Mouse (Mus musculus): ENCODE measurements at regions not wholly inside any gene's neighbourhood (a gene's known extent, or its start where the extent isn't known, plus 50 kb on each side); places are given as distances from the start of the nearest gene placed in this dataset.
"Not testable (repeated sequence)": the region's sequence is repeated elsewhere in the genome, so short reads cannot be mapped to it uniquely, and the experiment has no call there.

DNA sequence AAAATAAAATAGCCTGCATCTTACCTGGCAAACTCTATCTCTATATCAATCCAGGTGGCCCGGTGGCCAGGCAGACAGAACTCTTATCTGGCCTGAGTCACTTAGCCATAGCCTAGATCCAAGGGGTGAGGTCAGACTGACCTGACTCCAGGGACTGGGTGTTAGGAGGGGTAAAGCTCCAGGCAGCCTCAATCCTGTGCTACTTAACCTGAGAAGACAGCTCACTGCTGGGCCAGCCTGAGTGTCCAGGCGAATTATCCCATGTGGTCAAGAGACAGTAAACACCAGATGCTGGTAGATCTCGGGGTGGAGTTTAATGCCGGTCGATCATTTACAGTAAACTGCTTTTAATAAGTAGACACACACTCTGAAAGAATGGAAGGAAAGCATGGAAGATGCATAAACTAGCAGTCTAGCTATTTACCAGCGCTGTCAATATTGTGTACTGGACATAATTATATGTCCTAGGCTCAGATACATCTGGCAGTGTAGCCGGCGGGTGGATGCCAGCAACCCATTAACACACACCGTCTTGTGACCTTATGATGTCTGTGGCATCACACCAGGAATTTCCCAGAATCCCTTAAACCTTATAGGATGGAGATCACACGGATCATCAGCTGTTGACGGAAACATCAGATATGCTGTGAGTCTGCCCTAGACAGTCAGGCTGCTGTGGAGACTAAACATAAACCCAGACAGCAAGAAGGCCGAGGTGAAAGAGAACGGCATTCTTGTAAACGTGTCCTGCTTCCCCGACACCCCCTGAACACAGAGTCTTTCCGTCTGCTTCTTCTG lies 153.9 kb upstream of the Ubl3 start:
- no peak for DNase-seq (ENCODE audit: low spot score)

DNA sequence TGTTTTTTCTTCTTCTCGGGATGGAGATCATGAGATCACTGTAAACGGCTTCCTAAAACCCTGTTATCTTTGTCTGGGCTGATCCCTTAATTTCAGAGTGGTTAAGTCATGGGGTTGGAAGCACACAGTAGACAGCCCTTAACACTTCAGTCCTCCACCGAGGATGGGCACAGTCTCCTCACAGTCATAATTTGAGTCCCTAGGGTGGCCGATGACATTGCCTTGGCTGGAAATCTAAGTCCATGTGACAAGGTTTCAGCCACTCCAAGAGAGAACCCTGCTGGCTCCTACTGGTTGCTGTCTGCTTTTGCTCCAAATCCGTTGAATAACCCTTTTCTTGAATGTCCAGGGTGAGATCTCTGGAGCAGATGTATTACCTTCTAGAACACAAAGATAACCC lies 152.2 kb upstream of the Ubl3 start:
- no peak for DNase-seq (ENCODE audit: low spot score)

DNA sequence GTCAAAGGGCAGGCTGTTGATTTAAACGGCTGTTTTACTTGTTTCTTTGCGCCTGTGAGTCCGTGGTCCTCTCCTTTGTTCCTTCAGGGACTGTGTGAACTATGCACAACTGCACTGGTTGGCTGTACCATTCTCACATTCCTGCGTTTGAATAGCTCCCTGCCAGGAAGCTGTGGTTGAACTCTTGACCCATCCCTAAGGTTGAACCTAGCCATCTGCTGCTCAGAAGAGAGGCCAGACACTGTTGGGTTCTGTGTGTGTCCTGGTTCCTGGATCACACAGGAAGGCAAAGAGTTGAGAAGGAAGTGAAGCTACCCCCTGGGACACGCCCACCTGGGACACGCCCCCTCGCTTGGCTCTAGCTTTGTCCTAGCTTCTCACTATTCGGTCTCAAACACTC lies 149.3 kb upstream of the Ubl3 start:
- peak; percentile 70 for DNase-seq (ENCODE audit: low spot score)

DNA sequence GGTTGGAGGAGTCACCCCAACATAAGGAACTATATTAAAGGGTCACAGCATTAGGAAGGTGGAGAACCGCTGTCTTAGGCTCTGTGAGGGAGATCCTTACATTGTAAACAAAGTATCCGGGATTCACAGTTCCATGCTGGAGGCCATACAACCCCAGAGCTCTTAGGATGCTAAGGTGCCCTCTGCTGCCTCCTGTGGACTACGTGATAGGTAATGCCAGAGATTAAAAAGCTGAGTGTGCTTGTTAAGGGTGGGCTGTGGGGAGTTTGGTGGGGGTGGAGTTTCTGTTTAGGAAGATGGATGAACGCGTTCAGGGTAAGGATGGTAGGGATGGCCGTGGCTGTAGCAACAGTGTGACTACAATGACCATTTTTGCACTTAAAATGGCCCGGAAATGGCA lies 148.4 kb upstream of the Ubl3 start:
- DNase-seq (ENCODE audit: low spot score), result no peak

DNA sequence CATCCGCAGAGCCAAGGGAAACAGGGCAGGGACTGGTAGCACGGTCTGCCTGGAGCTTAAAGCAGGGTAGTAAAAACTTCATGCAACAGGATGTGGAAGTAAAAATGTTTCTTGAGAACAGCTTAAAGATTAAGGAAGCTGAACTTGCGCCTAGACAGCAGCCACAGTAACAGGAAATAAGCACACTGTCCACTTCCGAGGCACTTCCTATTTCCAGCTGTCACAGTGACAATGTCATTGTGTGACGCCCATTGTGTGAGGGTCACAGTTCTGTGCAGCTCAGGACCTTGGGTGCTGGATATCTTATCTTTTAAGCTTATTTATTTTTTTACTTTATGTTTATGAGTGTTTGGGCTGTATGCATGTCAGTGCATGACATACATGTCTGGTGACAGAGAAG lies 147.7 kb upstream of the Ubl3 start:
- no peak for DNase-seq (ENCODE audit: low spot score)

DNA sequence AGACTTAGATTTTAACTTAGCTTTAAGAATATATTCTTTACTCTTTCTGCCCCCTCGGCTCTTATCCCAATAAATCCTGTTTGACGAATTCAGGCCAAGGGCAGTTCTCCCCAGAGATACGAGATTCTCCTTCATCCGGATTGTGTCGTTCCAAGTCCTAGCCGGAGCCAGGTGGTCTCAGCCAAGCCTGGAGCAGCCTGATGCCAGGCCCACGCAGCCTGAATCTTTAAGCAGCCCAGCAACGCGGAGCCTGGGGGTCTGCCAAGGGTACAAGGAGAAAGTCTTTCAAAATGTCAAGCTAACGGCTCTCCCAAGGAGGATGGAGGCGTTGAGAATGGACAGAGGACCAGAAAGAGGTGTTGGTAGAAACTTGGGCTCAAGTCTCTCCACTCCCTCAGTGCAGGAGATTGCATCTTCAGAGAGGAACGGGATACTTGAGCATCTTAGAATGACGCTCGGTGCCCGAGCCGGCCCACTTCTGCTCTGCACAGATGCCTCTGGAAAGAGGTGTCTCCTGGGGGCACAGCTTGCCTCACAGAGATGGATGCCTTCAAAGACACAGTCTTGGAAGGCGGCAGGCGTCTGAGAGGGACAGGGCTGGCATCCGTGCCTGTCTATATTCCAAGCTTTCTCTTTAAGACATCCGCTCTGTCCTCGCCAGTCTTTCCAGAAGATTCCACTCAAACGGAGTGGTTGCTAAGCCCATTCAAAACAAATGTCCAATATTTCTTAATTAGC lies 145.2 kb upstream of the Ubl3 start:
- DNase-seq (ENCODE audit: low spot score), result no peak

DNA sequence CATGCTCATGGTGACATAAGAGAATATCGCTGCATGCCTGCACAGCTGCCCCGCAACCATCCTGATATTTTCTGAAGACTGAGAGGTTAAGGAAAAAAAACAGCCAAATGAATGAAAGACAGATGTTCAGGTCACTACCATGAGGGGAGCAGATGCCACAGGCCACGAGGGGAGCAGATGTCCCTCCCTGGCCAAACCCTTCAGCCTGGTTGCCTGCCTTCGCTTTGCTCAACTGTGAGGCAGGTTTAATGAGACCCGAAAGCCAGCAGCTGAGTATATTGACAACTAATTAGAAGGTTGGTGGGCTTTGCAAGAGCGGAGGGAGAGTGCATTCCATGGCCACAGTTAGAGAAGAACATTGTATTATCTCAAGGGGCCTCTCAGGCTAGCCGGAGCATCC lies 141.8 kb upstream of the Ubl3 start:
- no peak for DNase-seq (ENCODE audit: low spot score)

DNA sequence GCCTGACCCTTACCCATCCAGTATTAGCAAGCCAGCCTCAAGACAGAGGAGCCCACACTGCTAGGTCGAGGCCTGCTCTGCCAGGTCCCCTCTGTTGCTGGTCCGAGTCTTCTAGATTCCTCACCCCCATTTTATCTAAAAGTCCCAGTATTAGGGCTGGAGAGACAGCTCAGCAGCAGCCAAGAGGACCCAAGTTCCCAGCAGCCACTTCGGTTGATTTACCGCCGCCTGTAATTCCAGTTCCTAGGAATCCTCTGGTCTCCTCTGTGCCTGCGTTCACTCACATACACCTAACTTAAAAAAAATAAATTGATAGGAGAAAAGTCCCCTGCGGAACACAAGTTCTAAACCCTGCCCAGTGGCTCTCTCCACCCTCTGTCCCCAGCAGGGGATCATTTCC lies 138.9 kb upstream of the Ubl3 start:
- DNase-seq (ENCODE audit: low spot score), result no peak

DNA sequence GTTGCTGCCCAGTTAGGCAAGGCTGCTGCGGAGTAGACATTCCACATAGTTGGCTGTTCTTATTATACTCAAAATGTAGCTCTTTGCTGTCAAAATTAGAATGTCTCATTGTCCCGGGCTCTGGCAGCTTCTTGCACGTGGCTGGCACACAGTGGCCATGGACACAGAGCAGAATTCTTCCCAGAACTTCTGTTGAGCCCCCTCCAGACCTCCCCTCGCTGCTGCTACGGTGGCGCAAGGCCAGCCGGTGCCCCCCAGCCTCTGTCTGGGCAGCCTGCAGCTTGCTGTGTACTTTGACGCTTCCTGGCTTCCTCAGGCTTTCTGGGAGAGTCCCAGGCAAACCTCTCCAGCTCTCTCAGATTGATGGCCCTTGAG lies 138.2 kb upstream of the Ubl3 start:
- DNase-seq (ENCODE audit: low spot score), result no peak

DNA sequence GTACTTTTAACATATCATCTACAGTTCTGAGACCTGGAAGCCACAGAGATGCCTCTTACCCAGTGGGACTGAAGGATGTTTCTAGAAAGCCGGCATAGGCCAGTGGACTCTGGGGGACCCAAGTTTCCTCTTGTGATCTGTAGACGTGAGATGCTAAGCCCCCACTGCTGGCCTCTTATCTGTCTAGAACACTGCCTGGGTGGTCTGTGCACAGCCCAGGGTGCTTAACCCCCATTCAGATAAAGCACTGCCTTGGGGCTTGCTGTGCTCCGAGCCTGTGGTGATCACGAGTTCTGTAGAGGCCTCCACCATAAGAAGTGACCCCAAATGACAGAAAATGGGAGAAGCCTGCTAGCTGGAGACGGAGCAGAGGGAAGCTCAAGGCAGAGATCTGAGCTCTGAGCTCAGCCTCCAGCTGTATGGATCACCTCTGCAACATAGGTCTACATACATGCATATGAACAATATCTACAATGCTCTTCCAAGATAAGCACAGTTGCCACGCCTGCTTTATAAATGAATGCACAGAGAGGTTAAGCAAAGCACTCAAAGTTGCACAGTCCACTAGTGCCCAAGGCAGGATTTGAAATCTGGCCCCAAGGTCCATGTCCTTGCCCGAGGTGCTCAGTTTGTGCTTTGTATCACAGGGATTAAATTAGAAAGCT lies 137.7 kb upstream of the Ubl3 start:
- DNase-seq (ENCODE audit: low spot score), result no peak

DNA sequence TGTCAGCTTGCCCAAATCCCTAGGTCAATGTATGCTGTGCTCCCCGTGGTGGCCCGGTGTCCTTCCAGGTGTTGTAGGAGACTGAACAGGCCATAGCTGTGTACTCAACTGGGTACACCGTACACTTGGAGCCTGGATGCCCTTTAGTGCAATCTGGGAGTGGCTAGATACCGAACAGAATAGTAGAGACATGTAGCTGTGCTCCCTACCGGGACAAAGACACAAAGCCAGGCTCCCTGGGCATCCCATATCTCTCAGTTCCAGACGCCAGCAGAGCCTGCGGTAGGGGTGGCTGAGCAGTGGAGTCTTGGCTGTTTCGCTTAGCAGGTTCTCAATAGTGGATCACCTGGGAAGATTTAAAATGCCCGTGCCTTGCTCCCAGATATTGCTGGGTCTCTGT lies 136.7 kb upstream of the Ubl3 start:
- DNase-seq (ENCODE audit: low spot score), result no peak

DNA sequence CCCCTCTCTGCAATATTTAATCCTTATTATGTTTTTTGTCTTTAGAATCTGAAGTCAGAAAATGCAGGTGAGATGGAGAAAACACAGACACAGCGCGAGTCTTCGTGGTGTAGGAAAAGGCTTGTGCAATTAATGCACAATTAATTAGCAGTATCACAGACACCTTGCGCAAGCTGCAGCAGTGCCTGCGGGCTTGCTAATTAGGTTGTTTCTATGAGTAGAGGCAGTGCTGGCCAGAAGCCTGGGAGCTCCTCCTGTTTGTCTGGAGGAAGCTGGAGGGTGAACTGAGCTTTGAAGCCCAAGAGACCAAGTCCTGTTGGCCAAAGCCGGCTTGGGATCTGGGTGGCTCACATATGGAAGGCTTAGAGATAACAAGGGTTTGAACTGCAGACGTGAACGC lies 135.9 kb upstream of the Ubl3 start:
- DNase-seq (ENCODE audit: low spot score), result no peak

DNA sequence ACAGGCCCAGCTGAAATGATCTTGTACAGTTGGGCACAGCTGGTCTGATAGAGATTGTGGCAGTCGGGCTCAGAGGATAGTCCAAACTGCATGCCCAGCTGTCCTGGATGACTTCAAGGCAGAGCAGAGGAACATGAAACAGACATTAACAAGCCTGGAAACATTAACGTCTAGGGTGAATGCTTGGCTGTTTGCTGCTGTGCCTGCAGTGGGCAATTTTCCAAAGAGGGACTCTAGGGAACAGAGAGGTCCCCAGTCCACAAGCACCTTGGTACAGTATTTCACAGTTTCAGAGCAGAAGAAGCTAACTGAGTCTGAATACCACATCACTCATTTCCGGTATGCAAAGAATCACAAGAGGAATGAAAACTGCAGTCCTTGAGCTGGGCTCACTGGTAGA lies 135.2 kb upstream of the Ubl3 start:
- no peak for DNase-seq (ENCODE audit: low spot score)

DNA sequence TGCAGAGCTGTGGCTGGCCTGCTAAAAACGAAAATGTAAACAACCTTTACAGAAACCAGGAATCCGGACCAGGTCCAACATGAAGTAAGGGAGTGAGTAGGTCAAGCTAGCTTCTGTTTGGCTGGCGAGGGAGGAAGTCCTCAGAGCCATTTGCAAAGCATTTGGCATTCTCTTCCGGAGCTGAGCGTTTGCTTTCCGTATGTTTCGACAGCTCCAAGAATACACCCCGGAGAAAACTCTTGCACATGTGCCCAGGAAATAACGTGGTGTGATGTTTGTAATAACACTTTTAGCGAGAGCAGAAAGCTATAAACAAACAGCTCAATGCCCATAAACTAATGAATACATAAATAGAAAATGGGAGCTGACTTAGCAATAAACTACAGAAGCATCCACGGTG lies 131.6 kb upstream of the Ubl3 start:
- no peak for DNase-seq (ENCODE audit: low spot score)

DNA sequence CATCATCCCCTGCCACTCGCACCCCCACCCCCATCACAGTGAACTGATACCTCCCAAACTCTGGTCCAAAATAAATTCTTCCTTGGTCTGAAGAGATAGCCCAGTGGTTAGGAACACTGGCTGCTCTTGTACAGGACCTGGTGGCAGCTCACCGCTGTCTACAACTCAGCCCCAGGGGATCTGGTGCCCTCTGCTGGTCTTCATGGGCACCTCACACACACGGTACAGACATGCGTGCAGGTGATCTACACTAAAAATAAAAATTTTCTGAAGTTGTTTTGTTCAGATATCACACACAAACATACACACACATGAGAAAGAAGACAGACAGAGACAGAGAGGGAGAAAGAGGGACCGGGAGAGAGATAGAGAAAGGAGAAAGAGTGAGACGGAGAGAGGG lies 130.0 kb upstream of the Ubl3 start:
- no peak for DNase-seq (ENCODE audit: low spot score)

DNA sequence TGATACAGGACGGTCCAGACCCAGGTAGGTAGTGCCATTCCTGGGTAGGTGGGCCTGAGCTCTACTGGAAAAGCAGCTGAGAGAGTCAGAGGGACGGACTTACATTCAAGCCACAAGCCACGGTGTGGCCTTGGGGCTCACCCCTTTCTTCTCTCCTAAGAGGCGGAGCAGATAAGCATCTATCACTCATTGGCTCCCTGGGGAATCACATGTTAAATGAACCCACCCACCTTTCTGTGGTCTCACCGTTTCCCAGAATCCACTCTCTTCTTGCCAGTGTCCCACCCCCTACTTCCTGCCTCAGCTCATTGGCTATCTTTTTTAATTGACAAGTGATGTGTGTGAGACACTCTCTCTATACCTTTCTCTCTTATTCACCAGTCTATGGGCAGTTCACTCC lies 127.8 kb upstream of the Ubl3 start:
- no peak for DNase-seq (ENCODE audit: low spot score)

DNA sequence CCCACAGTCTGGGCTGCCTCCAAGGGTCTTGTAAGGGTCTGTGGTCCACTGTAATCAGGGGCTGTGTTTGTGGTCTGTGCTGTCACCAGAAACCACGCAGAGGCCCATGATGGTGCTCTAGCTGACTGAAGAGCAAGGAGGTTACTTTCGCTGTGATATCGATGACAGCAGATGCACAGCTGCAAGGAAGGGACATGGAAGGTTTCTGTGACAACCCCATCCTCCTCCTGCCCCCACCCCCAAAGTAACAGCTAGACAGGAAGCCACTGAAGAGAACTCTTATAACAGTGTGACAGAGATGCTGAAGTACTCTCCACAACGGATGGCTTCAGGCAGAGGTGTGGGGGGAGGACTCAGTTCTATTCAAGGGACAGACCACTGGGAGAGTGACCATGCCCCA lies 127.0 kb upstream of the Ubl3 start:
- no peak for DNase-seq (ENCODE audit: low spot score)

DNA sequence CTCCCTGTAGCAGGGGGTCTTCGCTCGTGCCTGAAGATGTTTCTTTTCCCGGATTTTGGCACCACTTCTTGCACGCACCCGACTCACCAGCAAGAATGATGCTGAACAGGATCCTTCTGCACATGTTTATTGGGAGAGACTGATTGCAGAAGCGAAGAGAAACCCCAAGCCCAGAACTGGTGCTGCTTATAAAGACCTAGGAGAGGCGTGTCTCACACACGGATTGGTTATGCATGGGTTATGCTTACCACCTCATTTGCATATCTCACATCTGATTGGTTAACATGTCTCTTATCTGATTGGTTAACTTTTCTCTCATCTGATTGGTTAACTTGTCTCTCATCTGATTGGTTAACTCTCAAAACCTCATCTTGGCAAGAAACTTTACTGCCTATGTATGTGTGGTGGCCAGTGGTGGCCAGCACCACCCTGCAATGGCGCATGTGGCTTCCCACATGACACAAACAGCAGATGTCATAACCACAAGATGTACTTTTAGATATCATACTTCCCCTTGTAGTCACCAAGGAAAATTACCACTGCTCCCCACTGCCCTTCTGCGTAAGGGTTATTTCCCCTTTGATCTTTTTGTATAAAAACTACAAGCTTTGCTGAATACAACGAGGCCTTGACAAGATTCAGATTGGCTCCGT lies 125.8 kb upstream of the Ubl3 start:
- DNase-seq (ENCODE audit: low spot score), result not testable (repeated sequence)

DNA sequence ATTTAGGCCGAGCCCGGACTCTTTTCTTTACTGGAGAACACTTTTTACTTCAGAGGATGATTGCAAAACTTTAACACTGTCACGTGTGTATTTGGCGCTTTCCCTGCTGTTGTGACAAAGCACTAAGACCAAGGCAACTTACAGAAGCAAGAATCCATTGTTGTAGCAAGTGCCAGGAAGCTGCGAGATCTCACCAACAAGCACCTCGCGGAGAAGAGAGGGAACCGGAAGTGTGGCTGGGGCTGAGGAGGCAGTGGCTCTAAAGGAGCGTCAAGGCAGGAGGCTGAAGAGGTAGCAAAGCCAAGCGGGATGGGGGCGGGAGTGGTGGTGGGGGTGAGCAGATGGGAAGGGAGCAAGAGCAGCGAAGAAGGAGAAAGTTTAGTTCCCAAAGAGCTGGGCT lies 121.7 kb upstream of the Ubl3 start:
- no peak for DNase-seq (ENCODE audit: low spot score)

DNA sequence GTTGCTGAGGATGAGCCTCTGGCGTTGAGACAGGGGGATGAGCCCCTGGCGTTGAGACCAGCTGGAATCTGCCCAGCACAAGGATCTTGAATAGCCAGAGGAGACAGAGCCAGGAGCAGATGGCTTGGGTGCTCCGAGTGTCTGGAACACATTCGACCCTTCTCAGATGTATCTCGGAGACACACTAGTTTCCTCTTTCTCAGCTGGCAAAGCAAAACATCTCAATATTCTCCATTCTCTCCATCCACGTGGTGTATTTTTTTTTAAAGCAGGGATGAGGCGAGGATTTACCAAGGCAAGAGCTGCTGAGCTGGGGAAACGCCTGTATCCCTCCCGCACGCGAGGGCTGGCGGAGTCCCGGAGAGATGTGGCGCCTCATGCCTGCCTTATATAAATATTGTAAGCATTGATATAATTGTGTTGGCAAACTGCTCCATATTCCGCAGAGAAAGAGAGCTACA lies 109.7 kb upstream of the Ubl3 start:
- no peak for DNase-seq (ENCODE audit: low spot score)

DNA sequence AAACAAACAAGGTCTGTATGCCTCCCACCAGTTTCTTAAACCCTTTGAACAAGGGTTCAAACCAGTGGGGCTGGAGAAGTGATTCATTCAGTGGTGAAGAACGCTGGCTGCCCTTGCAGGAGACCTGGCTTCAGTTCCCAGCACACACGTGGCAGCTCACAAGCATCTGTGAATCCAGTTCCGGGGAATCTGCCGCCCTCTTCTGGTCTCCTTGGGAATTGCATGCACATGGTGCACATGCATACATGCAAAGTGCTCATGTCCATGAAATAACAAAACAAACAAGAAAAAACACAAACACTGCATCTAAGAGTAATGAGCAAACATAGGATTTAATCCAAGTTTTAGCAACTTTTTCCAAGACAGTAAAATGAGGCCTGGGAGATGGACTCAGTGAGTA lies 108.5 kb upstream of the Ubl3 start:
- DNase-seq (ENCODE audit: low spot score), result no peak

DNA sequence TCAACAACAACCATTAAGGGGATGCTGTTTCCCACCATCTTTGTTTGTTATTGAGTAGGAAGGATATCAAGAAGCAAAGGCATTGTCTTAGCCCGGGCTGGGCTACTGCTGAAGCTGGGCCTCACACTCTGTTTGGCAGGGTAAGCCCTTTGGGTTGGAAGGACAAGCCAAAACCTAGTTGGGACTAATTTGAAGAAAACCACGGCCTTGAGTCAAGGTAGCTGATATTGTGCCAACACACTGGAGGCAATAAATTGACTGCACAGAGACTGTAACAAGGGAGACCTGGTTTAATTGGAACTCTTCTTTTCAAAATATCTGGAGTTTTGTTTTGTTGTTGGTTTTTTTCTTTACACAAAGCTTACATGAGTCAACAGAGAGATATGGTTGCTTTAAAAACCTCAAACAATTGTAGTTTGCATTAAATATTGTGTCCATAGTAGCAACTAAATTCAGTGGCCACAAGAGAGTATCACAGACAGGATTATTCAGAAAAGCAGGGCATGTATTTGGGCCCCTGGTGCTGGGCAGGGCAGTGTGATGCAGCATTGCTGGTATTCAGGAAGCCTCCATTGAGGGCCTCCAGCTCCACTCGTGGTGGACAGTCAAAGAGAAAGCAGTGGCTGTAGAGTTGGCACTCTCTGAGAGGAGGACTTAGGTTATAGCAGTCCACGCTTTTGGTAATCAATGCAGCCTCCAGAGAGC lies 105.5 kb upstream of the Ubl3 start:
- DNase-seq (ENCODE audit: low spot score), result no peak

All from yolk sac, embryonic 10.5 days (tissue).